Mouse (Mus musculus): Measurements from ENCODE around the gene Cenpp. TPM values are rescaled to one million over a fixed set of nuclear protein-coding genes. Genes with fewer than 3 reads are reported as not detected.

Cenpp gene
- total and polyA plus RNA-seq, 3 experiments, result 0.57 to 2.4 (median 1.8) TPM

DNA sequence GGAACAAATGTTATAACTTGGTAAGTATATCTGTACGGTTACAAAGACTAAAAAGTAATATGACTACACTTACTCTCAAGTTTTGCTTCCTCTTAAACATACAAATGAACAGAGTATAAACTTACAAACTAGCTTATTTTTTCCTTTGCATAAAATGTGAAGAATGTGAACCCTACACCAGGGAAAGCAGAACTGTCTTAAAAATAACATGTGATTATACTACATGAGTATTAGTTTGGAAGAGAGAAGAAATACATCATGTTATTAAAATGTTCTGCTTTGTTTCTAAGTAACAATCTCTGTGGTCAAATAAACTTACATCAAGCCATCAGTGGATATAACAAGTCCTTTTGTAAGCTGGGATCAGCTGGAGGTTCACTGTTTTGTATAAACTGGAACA is 113.9 kb downstream of the Cenpp start:
- TF ChIP-seq EP300 (IDR thresholded peaks at IDR 0.05; ENCODE audit: insufficient read depth, low read depth, low read length) (no peak), CTCF (IDR thresholded peaks at IDR 0.05) (no peak), POLR2A (IDR thresholded peaks at IDR 0.05; ENCODE audit: insufficient read depth, low read depth, low read length) (no peak)
- Histone ChIP-seq H3K9ac (ENCODE audit: low read depth, low read length) (no peak overlapping the region), H3K36me3 (ENCODE audit: control insufficient read depth, insufficient read depth, low read length) (no peaks in the 10 kb centered on the region), H3K79me2 (replicated peaks; ENCODE audit: control insufficient read depth, insufficient read depth, low read length) (no peaks in the 10 kb centered on the region), H3K27me3 (ENCODE audit: control insufficient read depth, insufficient read depth, low read length) (no peaks in the 10 kb centered on the region), H3K4me3 (no peak overlapping the region), H3K4me1 (ENCODE audit: control insufficient read depth, insufficient read depth, low read length) (no peaks in the 10 kb centered on the region; the same call in 1 of the 2 replicates), H3K27ac (no peak overlapping the region; the same call in 1 of the 2 replicates)
- no peak for DNase-seq
- intact Hi-C loops (cut with DNase I), result no loop called here
- 86% methylated on average over 1 of the region's 1 CpGs for WGBS

DNA sequence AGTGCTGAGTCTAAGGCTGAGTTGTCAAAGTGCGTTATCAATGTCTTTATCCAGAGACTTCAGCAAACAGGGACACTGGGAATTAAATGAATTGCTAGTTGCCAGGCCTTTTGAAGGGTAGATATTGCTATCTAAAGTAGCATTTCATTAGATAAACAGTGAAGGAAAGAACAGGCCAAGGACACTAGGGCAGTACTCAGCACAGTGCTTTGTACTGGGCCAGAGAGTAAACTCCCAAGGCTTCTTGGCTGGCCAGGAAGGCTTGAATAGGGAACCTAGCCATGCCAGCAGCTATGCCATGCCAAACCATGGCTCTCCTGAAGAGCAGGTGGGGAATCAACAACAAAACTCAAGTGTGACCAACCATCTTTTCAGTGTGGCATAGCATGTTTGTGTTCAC is 115.6 kb downstream of the Cenpp start:
- 96% methylated on average over 1 of the region's 1 CpGs for WGBS

DNA sequence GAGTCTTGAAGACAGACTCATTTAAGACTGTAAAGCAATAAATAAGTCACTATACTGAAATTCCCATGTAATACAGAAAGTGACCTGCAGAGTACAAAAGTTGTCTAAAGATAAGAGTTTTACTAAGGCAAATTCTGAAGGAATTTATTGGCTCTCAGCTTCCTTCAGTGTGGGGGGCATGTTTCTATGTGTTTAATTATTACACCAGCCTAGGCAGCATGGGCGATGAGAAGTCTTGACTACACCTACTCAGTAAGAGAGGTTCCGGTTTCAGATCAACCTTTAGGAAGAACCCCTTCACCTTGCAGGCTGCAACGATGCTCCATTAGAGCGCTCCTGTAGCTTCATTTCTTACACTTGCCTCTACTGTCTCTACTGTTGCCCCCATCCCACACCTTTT is 121.9 kb downstream of the Cenpp start:
- no peak overlapping the region for H3K9ac ChIP-seq (ENCODE audit: low read depth, low read length)
- TF ChIP-seq EP300 (IDR thresholded peaks at IDR 0.05; ENCODE audit: insufficient read depth, low read depth, low read length) (no peak), CTCF (IDR thresholded peaks at IDR 0.05) (0 out of 2 replicates have a peak, but pooled peaks have one; percentile 17), POLR2A (IDR thresholded peaks at IDR 0.05; ENCODE audit: insufficient read depth, low read depth, low read length) (no peak)
- H3K36me3 ChIP-seq (ENCODE audit: control insufficient read depth, insufficient read depth, low read length), result no peaks in the 10 kb centered on the region
- intact Hi-C loops (cut with DNase I), result no loop called here
- DNase-seq, result no peak
- H3K27ac ChIP-seq, result no peak overlapping the region
- no peak overlapping the region for H3K4me3 ChIP-seq
- no peaks in the 10 kb centered on the region for H3K27me3 ChIP-seq (ENCODE audit: control insufficient read depth, insufficient read depth, low read length)
- no peaks in the 10 kb centered on the region for H3K79me2 ChIP-seq (replicated peaks; ENCODE audit: control insufficient read depth, insufficient read depth, low read length)
- WGBS, result 94% methylated on average over 4 of the region's 4 CpGs
- H3K4me1 ChIP-seq (ENCODE audit: control insufficient read depth, insufficient read depth, low read length), result no peaks in the 10 kb centered on the region

More for the DNA sequence above, 115.6 kb downstream of the Cenpp start:
- no peak for DNase-seq
- H3K79me2 ChIP-seq (replicated peaks; ENCODE audit: control insufficient read depth, insufficient read depth, low read length), result no peaks in the 10 kb centered on the region
- H3K27ac ChIP-seq, result no peak overlapping the region
- no peak for TF ChIP-seq POLR2A (IDR thresholded peaks at IDR 0.05; ENCODE audit: insufficient read depth, low read depth, low read length)
- no peak for TF ChIP-seq EP300 (IDR thresholded peaks at IDR 0.05; ENCODE audit: insufficient read depth, low read depth, low read length)
- TF ChIP-seq CTCF (IDR thresholded peaks at IDR 0.05), result no peak
- H3K36me3 ChIP-seq (ENCODE audit: control insufficient read depth, insufficient read depth, low read length), result no peaks in the 10 kb centered on the region
- no peak overlapping the region for H3K9ac ChIP-seq (ENCODE audit: low read depth, low read length)
- H3K27me3 ChIP-seq (ENCODE audit: control insufficient read depth, insufficient read depth, low read length), result no peaks in the 10 kb centered on the region
- intact Hi-C loops (cut with DNase I), result no loop called here
- H3K4me3 ChIP-seq, result no peak overlapping the region
- no peaks in the 10 kb centered on the region; the same call in 1 of the 2 replicates for H3K4me1 ChIP-seq (ENCODE audit: control insufficient read depth, insufficient read depth, low read length)

DNA sequence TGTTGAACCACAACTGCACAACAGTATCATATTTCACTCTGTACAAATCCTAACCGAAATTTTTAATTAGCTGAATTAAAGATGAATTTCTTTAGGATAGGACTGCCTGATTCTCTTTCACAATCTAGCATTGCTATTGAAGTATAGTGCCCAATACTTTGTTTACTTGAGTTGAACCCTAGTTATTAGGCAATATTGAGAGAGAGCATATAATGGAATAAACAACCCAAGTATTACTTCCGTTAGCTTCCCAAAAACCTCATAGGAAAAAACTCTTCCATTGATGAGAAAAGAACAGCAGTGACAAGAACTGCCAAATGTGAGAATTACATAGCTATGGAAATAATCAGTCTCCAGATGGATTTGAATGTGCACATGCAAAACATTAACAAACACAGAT is 126.3 kb downstream of the Cenpp start:
- no peaks in the 10 kb centered on the region for H3K27me3 ChIP-seq (ENCODE audit: control insufficient read depth, insufficient read depth, low read length)
- H3K4me1 ChIP-seq (ENCODE audit: control insufficient read depth, insufficient read depth, low read length), result no peaks in the 10 kb centered on the region
- no peak overlapping the region for H3K4me3 ChIP-seq
- DNase-seq, result no peak
- peaks cover 3% of the 10 kb centered on the region; the same call in 1 of the 2 replicates for H3K36me3 ChIP-seq (ENCODE audit: control insufficient read depth, insufficient read depth, low read length)
- no peaks in the 10 kb centered on the region for H3K79me2 ChIP-seq (replicated peaks; ENCODE audit: control insufficient read depth, insufficient read depth, low read length)
- intact Hi-C loops (cut with DNase I), result no loop called here
- no peak overlapping the region for H3K9ac ChIP-seq (ENCODE audit: low read depth, low read length)
- WGBS, result 79% methylated on average over 2 of the region's 2 CpGs
- no peak overlapping the region for H3K27ac ChIP-seq
- TF ChIP-seq CTCF (IDR thresholded peaks at IDR 0.05) (no peak), POLR2A (IDR thresholded peaks at IDR 0.05; ENCODE audit: insufficient read depth, low read depth, low read length) (no peak), EP300 (IDR thresholded peaks at IDR 0.05; ENCODE audit: insufficient read depth, low read depth, low read length) (no peak)

DNA sequence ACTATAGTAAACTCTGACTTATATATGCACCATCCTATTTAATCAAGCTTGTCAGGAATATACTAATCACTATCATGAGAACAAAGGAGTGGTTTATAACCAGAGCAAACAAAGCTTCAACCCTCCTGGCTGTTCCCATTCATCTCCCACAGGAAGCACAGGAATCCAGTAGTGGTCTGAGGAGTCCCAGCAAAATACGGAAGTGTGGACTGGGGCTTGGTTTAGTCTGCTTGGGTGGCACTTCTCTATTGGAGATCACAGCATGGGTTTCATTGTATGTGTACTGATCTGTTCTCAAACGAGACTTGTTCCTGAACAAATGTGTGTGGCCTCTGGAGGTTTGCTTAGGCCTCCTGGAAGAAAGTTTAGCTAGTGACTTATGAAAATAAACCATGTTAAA is 133.8 kb downstream of the Cenpp start:
- no peak overlapping the region for H3K27ac ChIP-seq
- 51% methylated on average over 2 of the region's 2 CpGs for WGBS
- no peak for DNase-seq
- TF ChIP-seq CTCF (IDR thresholded peaks at IDR 0.05) (no peak), EP300 (IDR thresholded peaks at IDR 0.05; ENCODE audit: insufficient read depth, low read depth, low read length) (no peak), POLR2A (IDR thresholded peaks at IDR 0.05; ENCODE audit: insufficient read depth, low read depth, low read length) (no peak)
- intact Hi-C loops (cut with DNase I), result loop anchor here (10.0 kb wide), 1 partner anchor 64 kb away; no protein-coding TSS in a partner anchor
- no peak overlapping the region for H3K9ac ChIP-seq (ENCODE audit: low read depth, low read length)
- no peak overlapping the region for H3K4me3 ChIP-seq
- H3K36me3 ChIP-seq (ENCODE audit: control insufficient read depth, insufficient read depth, low read length), result peaks cover 15% of the 10 kb centered on the region
- no peaks in the 10 kb centered on the region for H3K27me3 ChIP-seq (ENCODE audit: control insufficient read depth, insufficient read depth, low read length)
- H3K79me2 ChIP-seq (replicated peaks; ENCODE audit: control insufficient read depth, insufficient read depth, low read length), result no peaks in the 10 kb centered on the region
- peaks cover 7% of the 10 kb centered on the region for H3K4me1 ChIP-seq (ENCODE audit: control insufficient read depth, insufficient read depth, low read length)

DNA sequence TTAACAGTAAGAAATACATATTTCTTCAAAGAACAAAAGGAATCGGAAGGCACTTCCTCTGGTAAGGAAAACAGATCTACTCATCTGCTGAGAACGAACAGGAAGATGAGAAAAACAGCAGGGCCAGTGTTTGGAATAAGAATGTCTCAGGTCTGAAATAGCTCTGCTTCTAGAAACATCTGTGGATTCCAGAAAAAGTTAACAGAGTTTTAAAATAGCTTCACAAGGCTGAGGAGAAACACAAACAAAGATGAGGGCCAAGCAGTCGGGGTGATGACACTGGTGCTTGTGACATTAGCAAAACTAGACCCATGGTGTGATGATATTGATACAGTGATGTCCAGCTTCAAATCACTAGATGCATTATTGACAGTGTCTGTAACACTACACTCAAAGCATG is 145.4 kb downstream of the Cenpp start:
- Histone ChIP-seq H3K27me3 (ENCODE audit: control insufficient read depth, insufficient read depth, low read length) (no peaks in the 10 kb centered on the region), H3K79me2 (replicated peaks; ENCODE audit: control insufficient read depth, insufficient read depth, low read length) (no peaks in the 10 kb centered on the region), H3K36me3 (ENCODE audit: control insufficient read depth, insufficient read depth, low read length) (peaks cover 19% of the 10 kb centered on the region), H3K27ac (peak overlapping the region; percentile 93), H3K4me1 (ENCODE audit: control insufficient read depth, insufficient read depth, low read length) (peaks cover 10% of the 10 kb centered on the region), H3K9ac (ENCODE audit: low read depth, low read length) (no peak overlapping the region), H3K4me3 (peak overlapping the region; percentile 9; the same call in 1 of the 2 replicates)
- 23% methylated on average over 3 of the region's 3 CpGs for WGBS
- intact Hi-C loops (cut with DNase I), result loop anchor here (2.0 to 10.0 kb wide), 3 partner anchors 26 to 142 kb away; no protein-coding TSS in a partner anchor
- DNase-seq, result peak in 1 of 2 experiments; percentile 21
- TF ChIP-seq POLR2A (IDR thresholded peaks at IDR 0.05; ENCODE audit: insufficient read depth, low read depth, low read length) (peak; percentile 42; the same call in 1 of the 2 replicates), CTCF (IDR thresholded peaks at IDR 0.05) (no peak), EP300 (IDR thresholded peaks at IDR 0.05; ENCODE audit: insufficient read depth, low read depth, low read length) (no peak)

Data from heart, adult 2 months (tissue).